Mouse (Mus musculus) megakaryocyte progenitor cell, adult 5-6 weeks (primary cell): ENCODE measurements around the gene Trnau1ap. TPM values are rescaled to one million over a fixed set of nuclear protein-coding genes. Genes with fewer than 3 reads are reported as not detected.
"Not testable (repeated sequence)": the region's sequence is repeated elsewhere in the genome, so short reads cannot be mapped to it uniquely, and the experiment has no call there.

Source experiments
- ATAC-seq: replicated peaks from 2 replicates; pipeline ENCODE4 v1.8.0; 2016; ENCODE audit warnings: mild to moderate bottlenecking, moderate TSS enrichment, inconsistent platforms; ENCODE audit not compliant: poor library complexity
- total RNA-seq, 2 experiments: library from RNA; stranded (forward) in 1 of 2; stranded (reverse) in 1 of 2; fragments of 157-497, 149-512 nt in 1 of 2; fragments of 200-1000 nt in 1 of 2; gene quantifications; 2 replicates each; pipeline versions ENCODE4 v1.2.3 to v1.2.4; 2015 to 2017

Trnau1ap gene
- total RNA-seq, 2 experiments from 2014 or later = 34.4 to 45.6 TPM

GRCm38 (mm10) chr4:132345135-132345842, 16.0 kb upstream of the Trnau1ap start:
- peak; percentile 70 for ATAC-seq

DNA sequence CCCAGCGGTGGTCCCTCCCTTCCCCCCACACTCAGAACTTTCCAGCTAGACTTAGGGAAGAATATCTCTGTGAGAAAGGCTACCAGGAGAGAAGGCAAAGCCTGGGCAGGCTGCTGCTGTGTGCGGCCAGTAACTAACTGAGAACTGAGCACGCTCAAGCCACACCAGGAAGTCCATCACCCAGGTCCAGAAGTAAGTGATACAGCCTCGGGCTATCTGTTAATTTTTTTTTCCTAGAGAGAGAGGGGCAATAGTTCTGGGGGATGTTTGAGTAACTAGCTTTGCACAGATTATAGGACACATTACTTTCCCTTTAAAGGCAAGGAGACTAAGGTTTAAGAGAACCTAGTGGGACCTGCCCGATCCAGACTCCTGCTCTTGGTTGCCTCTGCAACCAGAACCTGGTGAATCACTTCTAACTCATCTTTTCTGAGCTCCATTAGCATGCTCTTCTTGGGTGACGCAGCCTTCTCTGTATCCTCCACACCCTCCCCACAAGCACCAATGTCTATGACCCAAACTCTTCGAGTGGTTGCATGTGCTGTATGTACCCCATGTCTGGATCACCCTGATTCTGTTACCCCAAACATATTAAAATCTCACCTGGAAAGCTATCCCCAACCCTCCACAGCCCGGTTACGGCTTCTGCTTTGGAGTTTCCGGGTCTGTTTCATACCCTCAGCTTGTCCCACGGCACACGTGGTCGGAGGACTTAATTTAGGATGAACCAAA, 15.2 kb upstream of the Trnau1ap start:
- ATAC-seq = peak; percentile 21

GRCm38 (mm10) chr4:132341451-132341850, 12.1 kb upstream of the Trnau1ap start:
- no peak for ATAC-seq

DNA sequence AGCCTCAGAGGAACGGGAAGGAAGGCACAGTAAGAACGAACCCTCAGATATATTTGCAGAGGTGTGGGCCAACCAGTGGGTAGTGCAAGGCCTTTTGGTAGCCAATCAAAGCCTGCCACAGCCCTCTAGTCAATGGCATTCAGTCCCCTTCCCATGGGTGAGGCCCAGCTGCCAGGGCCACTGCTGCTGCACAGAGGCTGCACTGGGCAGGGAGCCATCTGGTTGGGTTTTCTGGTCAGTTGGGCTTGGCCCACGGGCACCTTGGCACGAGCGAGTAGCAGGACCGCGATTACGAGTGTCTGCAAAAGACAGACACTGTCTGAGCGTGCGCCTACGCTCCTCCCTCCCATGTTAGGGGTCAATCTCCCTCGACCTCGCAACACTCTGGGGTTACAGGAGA, 9.6 kb upstream of the Trnau1ap start:
- ATAC-seq = no peak

GRCm38 (mm10) chr4:132332880-132333279, 3.5 kb upstream of the Trnau1ap start:
- no peak for ATAC-seq

- no peak for ATAC-seq
Observed at GRCm38 (mm10) chr4:132331960-132332359, 2.6 kb upstream of the Trnau1ap start.

GRCm38 (mm10) chr4:132329835-132330354, 557 bp upstream of the Trnau1ap start:
- 0 out of 2 replicates have a peak, but pooled peaks have one; percentile 2 for ATAC-seq

- ATAC-seq = no peak
Observed at GRCm38 (mm10) chr4:132328391-132328982, 851 bp downstream of the Trnau1ap start.

DNA sequence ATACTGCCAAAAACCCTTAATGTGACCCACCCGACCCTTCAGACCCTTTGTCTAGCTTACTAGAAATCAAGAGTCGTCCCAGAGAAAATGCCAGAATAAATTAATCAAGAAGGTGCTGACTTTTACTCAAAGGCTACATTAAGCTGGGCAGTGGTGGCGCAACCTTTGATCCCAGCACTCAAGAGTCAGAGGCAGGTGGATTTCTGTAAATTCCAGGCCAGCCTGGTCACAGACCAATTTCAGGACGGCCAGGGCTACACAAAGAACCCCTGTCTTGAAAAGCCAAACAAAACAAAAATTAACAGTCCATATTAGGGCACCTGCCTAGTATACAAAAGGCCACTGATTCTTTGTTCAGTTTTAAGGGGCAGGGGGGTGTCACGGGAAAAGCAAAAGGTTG, 2.9 kb downstream of the Trnau1ap start:
- ATAC-seq = no peak

DNA sequence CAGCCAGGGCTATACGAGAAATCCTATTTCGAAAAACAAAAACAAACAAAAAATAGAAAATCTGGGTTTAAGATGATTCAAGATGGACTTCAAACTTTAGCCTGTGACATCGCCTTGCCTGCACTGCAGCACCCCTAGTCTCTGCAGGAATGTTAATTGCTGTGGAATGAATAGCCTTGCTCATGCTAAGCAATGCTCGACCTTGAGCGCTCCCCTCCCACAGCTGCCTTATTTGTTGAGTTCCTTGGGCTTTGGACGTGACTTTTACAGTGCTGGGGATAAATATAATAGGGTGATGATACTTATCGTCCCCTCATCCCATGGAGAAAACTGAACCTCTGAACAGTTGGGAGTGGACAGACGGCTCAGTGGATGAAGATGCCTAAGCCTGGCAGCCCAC, 13.6 kb downstream of the Trnau1ap start:
- ATAC-seq = no peak

DNA sequence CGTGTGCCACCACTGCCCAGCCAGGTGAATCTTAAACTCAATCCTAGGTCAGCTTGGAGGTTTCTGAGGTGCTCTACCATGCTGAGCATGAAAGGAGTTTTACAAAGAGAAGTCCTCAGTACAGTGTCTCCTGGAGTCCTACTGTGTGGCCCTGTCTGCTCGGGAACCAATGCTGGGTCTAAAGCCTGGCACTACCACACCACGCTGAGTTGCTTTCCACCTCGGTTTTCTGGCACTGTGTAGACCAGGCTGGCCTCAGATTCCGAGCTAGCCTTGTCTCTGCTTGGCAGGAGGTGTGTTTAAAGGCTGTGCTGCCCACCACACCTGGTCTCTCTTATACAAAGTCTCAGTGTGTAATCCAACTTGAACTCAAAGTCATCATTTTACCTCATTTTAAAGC, 16.7 kb downstream of the Trnau1ap start:
- no peak for ATAC-seq

DNA sequence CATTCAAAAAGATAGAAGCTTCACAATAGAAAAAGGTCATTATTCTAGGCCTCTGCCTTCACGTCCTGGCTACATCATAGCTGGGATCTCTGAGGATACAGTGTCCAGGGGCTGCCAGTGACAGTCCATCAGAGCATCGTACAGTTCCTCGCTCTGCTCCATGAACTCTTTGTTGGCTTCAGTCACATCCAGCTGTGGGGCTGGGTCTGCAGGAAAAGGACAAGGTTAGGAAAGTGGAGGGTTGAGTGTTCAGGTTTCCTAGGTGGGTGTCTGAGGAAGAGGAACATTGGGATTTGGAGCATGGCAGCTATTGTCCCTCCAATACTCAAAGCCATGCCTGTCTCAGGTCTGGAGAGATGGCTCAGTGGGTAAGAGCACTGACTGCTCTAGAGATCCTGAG, 17.5 kb downstream of the Trnau1ap start:
- no peak for ATAC-seq

GRCm38 (mm10) chr4:132311209-132311608, 18.1 kb downstream of the Trnau1ap start:
- no peak; the same call in 1 of the 2 replicates for ATAC-seq

DNA sequence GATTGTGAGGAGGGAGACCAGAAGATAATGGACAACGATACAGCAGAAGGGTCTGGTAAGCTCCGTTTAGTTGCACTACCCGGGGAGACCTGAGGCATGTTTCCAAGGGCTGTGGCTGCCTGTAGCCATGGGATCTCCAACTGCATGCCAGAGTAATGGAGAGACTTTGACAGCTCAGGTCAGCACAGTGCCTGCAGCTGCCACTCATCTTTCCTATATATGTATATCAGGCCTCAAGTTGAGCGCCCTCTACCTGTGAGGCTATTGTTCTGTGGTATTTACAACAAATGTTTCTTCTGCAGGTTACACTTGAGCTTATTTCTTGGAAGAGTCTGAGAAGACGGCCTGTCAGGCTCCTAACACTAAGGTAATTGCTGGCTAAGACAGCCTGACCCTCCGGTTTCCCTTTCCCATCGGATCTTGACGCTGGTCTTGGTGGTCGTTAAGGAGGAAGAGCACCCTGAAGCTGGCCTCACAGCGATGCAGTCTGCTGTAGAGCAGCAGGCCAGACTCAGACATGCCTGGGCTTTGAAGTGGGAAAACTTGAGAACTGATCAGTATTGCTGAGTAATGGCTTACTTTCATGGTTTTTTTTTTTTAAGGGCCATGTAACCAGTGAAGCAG, 19.4 kb downstream of the Trnau1ap start:
- ATAC-seq = peak; percentile 32

DNA sequence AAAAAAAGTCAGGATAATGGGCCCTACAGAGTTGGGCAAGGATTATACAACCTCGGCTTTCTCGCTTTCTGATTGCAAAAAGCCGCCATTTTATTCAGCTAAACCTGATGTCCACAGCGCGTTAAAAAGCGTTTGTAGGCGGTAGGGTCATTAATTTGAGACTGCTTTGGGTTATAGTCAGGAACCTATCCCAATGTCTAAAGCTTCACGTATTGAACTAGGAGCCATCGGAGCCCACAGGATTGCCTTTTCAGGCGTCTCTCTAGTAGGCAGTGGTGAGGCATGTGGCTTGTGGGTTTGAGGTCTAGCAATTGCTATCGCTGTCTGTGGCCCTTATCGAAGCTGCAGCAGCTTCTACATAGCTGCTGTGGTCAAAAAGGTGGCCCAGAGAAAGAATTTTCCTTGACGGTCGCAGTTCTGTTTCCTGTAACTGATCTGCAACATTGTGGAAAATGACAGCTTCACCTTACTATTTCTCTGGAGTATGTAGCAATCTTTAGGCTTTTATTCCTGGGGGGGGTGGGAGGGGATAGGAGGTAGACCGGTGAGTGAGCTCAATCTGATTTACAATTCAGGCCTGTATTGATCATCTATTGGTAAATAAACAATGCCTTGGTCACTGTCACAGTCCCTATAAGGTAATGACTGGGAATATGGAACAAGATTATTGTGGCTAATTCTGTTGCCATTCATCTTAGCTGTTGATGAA, 20.0 kb downstream of the Trnau1ap start:
- peak; percentile 19; the same call in 1 of the 2 replicates for ATAC-seq

- peak; percentile 76 for ATAC-seq
Observed at GRCm38 (mm10) chr4:132308437-132309139, 20.8 kb downstream of the Trnau1ap start.

DNA sequence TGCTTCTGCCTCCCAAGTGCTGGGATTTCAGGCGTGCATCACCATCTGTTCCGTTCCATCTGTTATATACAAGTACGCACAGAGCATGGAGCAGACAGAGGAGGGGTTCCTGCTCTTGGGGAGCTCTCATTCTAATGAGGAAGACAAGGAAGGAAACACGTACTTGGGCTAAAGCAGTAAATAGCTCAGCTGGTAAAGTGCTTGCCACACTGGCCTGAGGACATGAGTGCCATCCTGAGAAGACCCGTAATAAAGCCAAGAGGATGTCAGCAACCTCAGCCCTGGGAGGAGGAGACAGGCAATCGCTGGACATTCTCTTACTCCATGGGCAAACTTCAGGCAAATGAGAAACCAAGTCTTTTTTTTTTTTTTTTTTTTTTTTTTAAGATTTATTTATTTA, 23.3 kb downstream of the Trnau1ap start:
- peak; percentile 10; the same call in 1 of the 2 replicates for ATAC-seq

DNA sequence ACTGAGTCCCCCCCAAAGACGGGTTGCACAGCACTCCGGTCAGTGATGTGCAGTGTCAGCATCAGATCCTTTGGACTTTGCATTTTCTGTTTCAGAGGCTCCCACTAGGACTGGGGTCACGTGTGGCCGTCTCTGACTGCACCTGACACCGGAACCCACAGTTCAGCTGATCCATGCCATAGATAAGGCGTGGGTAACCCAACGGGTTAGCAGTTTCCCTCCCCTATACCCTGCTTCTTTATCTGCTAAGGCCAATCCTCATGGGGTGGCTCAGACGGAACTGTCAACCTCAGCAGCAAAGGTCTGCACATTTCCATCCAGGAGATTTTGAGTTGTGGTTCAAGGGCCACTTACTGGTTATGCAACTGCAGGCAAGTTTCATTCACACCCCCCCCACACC, 24.1 kb downstream of the Trnau1ap start:
- ATAC-seq = no peak

DNA sequence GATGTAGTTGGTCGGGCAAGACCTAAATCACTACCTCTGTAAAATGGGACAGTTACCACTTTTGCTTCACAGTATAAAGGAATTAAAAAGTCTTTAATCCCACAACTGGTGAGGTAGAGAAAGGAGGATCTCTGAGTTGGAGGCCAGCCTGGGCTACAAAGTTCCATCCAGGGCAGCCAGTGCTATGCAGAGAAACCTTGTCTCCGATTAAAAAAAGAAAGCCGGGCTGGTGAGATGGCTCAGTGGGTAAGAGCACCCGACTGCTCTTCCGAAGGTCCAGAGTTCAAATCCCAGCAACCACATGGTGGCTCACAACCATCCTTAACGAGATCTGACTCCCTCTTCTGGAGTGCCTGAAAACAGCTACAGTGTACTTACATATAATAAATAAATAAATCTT, 25.9 kb downstream of the Trnau1ap start:
- not testable (repeated sequence) for ATAC-seq

DNA sequence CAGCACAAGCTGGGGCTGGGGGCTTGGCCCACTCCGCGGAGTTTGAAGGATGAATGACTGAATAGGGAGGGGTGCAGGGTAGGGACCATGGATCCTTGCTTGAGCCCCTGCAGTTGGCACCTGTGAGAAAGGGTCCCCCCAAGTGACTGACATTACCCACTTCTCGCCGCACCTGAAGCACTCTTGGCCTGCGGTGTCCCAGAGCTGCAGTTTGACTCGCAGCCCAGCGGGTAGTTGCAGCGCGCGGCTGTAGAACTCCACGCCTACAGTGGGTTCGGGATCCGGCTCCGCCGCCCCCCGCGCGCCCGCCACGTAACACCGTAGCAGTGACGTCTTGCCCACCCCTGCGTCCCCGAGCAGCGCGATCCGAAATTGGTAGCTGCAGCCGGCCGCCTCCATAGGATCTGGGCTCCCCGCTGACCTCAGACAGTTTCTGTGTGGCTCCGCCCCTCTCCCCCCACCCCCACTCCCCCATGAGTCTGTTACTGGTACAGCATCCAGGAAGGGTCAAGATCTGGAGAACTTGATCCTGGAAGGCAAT, 26.3 kb downstream of the Trnau1ap start, which contains the start of gene Rab42:
Rab42 (minus strand) TSS at position 447 of the 541 bp plus-strand sequence.
- peak; percentile 82 for ATAC-seq
